Mouse (Mus musculus) liver, embryonic 14.5 days (tissue): ENCODE data around the gene Tmem214. TPM values are rescaled to one million over a fixed set of nuclear protein-coding genes. Genes with fewer than 3 reads are reported as not detected.

Experiments used
- ATAC-seq: fragments of 200-750 bp; cut with Nextera tagmentation; 2 replicates; pipeline ENCODE4 v1.8.0; 2017; ENCODE audit warnings: moderate number of reproducible peaks, mild to moderate bottlenecking, moderate library complexity; ENCODE audit not compliant: insufficient read depth
- DNase-seq, 3 experiments: peaks; one replicate each; pipeline ENCODE4 v3.0.0-alpha.2; 2012 to 2013; ENCODE audit warnings: low read depth in 3 of 3, low spot score in 3 of 3
- H3K27ac ChIP-seq: fragments of 300-500 bp; sonication (generic); 2 replicates; pipeline ENCODE4 v1.5.1; 2014; ENCODE audit warnings: moderate library complexity, mild to moderate bottlenecking, control low read depth, inconsistent platforms
- H3K27me3 ChIP-seq: fragments of 300-500 bp; sonication (generic); 2 replicates; pipeline ENCODE4 v1.6.1; 2014; ENCODE audit warnings: mild to moderate bottlenecking, low read length, moderate library complexity; ENCODE audit not compliant: control insufficient read depth, insufficient read depth
- H3K36me3 ChIP-seq: fragments of 300-500 bp; sonication (generic); replicated peaks from 2 replicates; pipeline ENCODE4 v1.6.1; 2014; ENCODE audit warnings: low read depth; ENCODE audit not compliant: control insufficient read depth, insufficient read depth
- H3K4me1 ChIP-seq, 2 experiments: fragments of 200-500 bp in 1 of 2; fragments of 300-500 bp in 1 of 2; sonication (generic) in 1 of 2; replicated peaks; 2 replicates each; pipeline ENCODE4 v1.6.1; 2012 to 2014; ENCODE audit warnings: antibody characterized with exemption in 1 of 2, inconsistent platforms in 1 of 2, low read length in 1 of 2; ENCODE audit not compliant: control insufficient read depth in 2 of 2, insufficient read depth in 2 of 2
- H3K4me2 ChIP-seq: fragments of 300-500 bp; sonication (generic); 2 replicates; pipeline ENCODE4 v1.6.1; 2014; ENCODE audit warnings: low read depth, mild to moderate bottlenecking, control low read depth, moderate library complexity
- H3K4me3 ChIP-seq, 2 experiments: fragments of 200-500 bp in 1 of 2; fragments of 300-500 bp in 1 of 2; sonication (generic) in 1 of 2; 2 replicates each; pipeline ENCODE4 v1.5.1; 2012 to 2014; ENCODE audit warnings: low read depth in 2 of 2, low read length in 2 of 2, mild to moderate bottlenecking in 2 of 2, control low read depth in 1 of 2, inconsistent platforms in 1 of 2, moderate library complexity in 1 of 2; ENCODE audit not compliant: insufficient read depth in 1 of 2
- H3K9ac ChIP-seq: fragments of 300-500 bp; sonication (generic); replicated peaks from 2 replicates; pipeline ENCODE4 v1.6.1; 2014; ENCODE audit warnings: mild to moderate bottlenecking, control low read depth, moderate library complexity
- H3K9me3 ChIP-seq: fragments of 300-500 bp; sonication (generic); 2 replicates; pipeline ENCODE4 v1.6.1; 2016; ENCODE audit warnings: low read length, mixed read lengths; ENCODE audit not compliant: control insufficient read depth
- CTCF ChIP-seq: IDR thresholded peaks from 2 replicates; pipeline ENCODE4 v1.5.1; 2016; ENCODE audit warnings: antibody characterized with exemption, low read depth, control low read depth
- EP300 ChIP-seq: IDR thresholded peaks from 2 replicates; pipeline ENCODE4 v1.6.1; 2016; ENCODE audit warnings: antibody characterized with exemption, low read depth
- WGBS: fragments of 180-500 bp; shearing (Covaris S2); extraction: QIAGEN DNeasy Blood & Tissue Kit; methylation state at CpG from one replicate; pipeline ENCODE4 v1.1.7; 2014; ENCODE audit not compliant: insufficient replicate concordance; 5-methylcytosine and 5-hydroxymethylcytosine counted together
- polyA plus RNA-seq, 2 experiments: library from polyadenylated mRNA; depleted of rRNA in 1 of 2; stranded (reverse) in 1 of 2; unstranded in 1 of 2; fragments of >200 nt; fragmentation: Nextera tagmentation in 1 of 2; extraction: Ambion mirVana in 1 of 2; gene quantifications; 2 replicates each; pipeline versions ENCODE4 v1.2.1 to v1.2.3; 2012 to 2014

The Tmem214 gene
- polyA plus RNA-seq (2012; rRNA removed): 21.8 and 26.1 TPM in 2 replicates
- polyA plus RNA-seq (2014; fragmentation: Nextera tagmentation; extraction: Ambion mirVana): 25.0 and 25.8 TPM in 2 replicates

DNA sequence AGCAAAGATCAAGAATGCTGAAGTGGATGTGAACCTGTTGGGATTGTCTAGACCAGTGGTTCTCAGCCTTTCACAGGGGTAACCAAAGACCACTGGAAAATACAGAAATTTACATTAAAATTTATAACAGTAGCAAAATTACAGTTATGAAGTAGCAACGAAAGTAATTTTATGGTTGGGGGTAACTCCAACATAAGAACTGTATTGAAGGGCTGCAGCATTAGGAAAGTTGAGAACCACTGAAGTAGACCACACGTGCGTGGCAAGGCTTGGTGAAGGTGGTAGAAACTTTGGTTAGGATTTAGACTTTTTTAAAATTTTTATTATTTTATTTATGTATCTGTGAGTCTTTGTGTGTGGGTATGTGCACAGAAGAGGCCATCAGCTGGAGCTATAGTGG is at the start of gene Tmem214:
Gene Tmem214 (plus strand): TSS at position 301 of the 400 bp plus-strand sequence.
- H3K4me1 ChIP-seq: peaks cover 7% of the 10 kb centered on the region in 2 experiments
- H3K4me2 ChIP-seq: no peak within 1 kb of the TSS
- TF ChIP-seq EP300: no peak
- TF ChIP-seq CTCF: no peak
- no peak within 1 kb of the TSS for H3K27ac ChIP-seq
- H3K27me3 ChIP-seq: no peaks in the 10 kb centered on the region
- no peak within 1 kb of the TSS for H3K9ac ChIP-seq
- 71% methylated on average over 3 of the region's 3 CpGs for WGBS
- H3K36me3 ChIP-seq: peaks cover 18% of the 10 kb centered on the region
- no peak within 1 kb of the TSS for H3K4me3 ChIP-seq
- H3K9me3 ChIP-seq: no peaks in the 10 kb centered on the region
- DNase-seq (no peak), ATAC-seq (no peak)

DNA sequence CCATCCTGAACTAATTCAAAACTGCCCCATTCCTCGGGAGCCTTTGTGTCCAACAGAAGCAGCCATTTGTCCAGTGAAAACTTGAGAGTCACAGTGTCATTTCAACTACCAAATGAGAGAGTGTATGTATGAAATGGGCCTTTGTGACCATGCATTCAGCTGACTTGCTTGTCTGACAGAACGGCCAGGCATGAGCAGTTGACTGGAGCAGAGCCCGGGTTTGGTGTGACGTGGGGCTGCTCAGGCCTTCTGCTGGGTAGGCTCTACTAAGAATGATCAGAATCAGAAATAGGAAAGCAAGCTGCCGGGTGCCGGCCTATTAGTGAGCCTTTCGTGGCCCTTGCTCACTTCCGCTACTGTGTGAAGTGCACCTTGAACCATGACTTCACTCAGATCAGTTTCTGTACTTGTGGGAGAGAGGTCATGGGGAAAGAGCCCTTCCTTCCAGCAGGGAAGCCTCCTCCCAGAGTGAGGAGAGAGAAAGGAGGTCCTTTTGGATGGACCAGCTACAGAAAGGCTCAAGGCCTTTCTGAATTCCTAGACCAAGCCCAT is 49.0 kb upstream of the Tmem214 start:
- TF ChIP-seq EP300: no peak
- TF ChIP-seq CTCF: no peak
- H3K4me2 ChIP-seq: no peak overlapping the region
- H3K9ac ChIP-seq: no peak overlapping the region
- no peaks in the 10 kb centered on the region for H3K9me3 ChIP-seq
- ATAC-seq (no peak), DNase-seq (no peak)
- H3K4me1 ChIP-seq: peaks cover 0 to 3% of the 10 kb centered on the region in 2 experiments; a peak in 2 of 4 replicates
- H3K36me3 ChIP-seq: no peaks in the 10 kb centered on the region
- WGBS: 59% methylated on average over 8 of the region's 8 CpGs
- H3K27ac ChIP-seq: no peak overlapping the region
- H3K4me3 ChIP-seq: no peak overlapping the region
- H3K27me3 ChIP-seq: peaks cover 19% of the 10 kb centered on the region

DNA sequence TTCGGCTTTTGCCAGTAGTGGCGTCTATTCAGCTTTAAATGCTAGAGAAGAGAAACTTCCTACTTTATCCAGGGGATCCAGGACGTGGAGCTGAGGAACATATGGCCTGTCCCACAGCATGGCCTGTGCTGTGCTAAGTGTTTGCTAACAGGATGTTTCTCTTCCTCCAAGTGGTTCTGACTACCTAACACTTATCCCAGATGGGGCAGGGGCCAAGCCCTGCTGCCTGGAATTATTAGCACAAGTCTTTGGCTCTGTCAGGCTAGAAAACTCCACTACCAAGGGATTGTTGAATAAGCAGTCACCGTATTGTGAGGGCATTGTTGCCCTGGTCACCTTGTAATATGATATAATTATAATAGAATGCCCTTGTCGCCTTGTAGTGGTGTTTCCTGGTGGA is 45.1 kb upstream of the Tmem214 start:
- Histone ChIP-seq H3K27me3 (no peaks in the 10 kb centered on the region), H3K9me3 (no peaks in the 10 kb centered on the region), H3K36me3 (no peaks in the 10 kb centered on the region), H3K27ac (no peak overlapping the region), H3K9ac (no peak overlapping the region), H3K4me2 (no peak overlapping the region), H3K4me3 (no peak overlapping the region), H3K4me1 (no peaks in the 10 kb centered on the region)
- no peak for ATAC-seq
- DNase-seq: no peak
- no peak for TF ChIP-seq EP300
- TF ChIP-seq CTCF: no peak
- 53% methylated on average over 5 of the region's 5 CpGs for WGBS

DNA sequence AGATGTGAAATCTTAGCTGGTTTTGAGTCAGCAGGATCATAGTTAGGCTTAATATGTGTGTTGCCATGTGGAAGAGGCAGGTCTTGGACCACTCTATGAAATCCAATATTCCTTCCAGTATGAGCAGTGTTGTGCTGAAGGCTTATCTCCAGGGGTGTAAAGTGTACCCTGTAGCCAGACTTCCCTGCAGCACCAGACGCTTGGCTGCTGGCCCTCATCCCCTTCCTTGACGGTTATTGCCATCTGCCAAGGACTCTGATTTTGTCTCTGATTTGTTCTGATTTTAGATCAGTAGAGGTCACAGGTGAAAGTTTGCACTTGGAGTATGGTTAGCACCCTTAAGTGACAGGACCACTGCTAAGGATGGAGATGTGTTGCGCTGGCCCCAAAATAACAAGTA is 44.7 kb upstream of the Tmem214 start:
- no peak for DNase-seq
- WGBS: 71% methylated on average over 3 of the region's 3 CpGs

DNA sequence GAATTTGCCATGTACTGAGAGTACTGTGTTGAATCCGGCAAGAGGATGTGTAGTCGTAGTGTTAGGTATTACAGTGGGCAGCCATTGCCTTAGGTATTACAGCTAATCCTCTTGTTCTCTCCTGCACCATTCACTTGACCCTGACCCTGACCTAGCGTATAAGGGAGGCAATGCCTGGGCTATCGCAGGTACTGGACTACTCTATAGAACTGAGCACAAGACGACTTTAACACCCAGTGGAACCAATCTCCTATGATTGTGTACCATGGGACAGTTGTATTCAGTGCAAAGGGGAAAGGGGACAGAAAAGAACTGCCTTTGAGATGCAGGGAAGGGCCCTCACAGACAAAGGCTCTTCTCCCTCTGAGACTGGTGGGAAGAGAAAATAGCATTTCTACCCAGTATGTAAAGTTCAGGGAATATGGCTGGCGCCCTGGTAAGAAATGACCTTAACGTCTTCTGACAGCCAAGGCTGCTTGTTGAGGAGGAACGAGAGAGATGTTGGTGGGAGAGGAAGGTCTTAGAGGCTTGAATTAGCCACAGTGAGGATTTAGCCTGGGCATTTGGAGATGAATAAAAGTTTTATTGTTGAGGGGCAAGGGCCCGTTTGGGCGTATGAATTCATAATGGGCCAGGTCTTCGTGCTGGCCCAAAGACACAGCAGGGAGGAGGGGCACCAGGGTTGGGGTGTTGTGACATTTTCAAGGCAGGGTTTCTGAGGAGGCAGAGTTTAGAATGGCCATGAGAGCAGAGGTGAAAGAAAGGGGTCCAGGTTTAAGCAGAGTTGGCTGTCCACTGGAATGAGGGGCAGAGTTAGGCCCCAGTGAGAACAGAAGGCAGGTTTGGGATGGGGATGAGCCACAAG is 43.5 kb upstream of the Tmem214 start:
- H3K4me2 ChIP-seq: no peak overlapping the region
- H3K9ac ChIP-seq: no peak overlapping the region
- WGBS: 72% methylated on average over 11 of the region's 11 CpGs
- no peaks in the 10 kb centered on the region for H3K4me1 ChIP-seq
- H3K4me3 ChIP-seq: no peak overlapping the region
- no peaks in the 10 kb centered on the region for H3K9me3 ChIP-seq
- no peak overlapping the region for H3K27ac ChIP-seq
- ATAC-seq: no peak
- DNase-seq: no peak
- TF ChIP-seq EP300: no peak
- no peaks in the 10 kb centered on the region for H3K36me3 ChIP-seq
- no peaks in the 10 kb centered on the region for H3K27me3 ChIP-seq

More for the DNA sequence above, 44.7 kb upstream of the Tmem214 start:
- ATAC-seq: no peak
- Histone ChIP-seq H3K36me3 (no peaks in the 10 kb centered on the region), H3K27me3 (no peaks in the 10 kb centered on the region), H3K4me1 (no peaks in the 10 kb centered on the region), H3K9ac (no peak overlapping the region), H3K27ac (no peak overlapping the region), H3K4me2 (no peak overlapping the region), H3K4me3 (no peak overlapping the region), H3K9me3 (no peaks in the 10 kb centered on the region)
- no peak for TF ChIP-seq CTCF
- no peak for TF ChIP-seq EP300
